Mouse (Mus musculus): Measurements from ENCODE around the gene C2cd2. TPM values are rescaled to one million over a fixed set of nuclear protein-coding genes. Genes with fewer than 3 reads are reported as not detected.
"Not testable (repeated sequence)": the region's sequence is repeated elsewhere in the genome, so short reads cannot be mapped to it uniquely, and the experiment has no call there.

The C2cd2 gene
- polyA plus RNA-seq (2014; fragmentation: Nextera tagmentation; extraction: Ambion mirVana): 9.2 and 11.7 TPM in 2 replicates

DNA sequence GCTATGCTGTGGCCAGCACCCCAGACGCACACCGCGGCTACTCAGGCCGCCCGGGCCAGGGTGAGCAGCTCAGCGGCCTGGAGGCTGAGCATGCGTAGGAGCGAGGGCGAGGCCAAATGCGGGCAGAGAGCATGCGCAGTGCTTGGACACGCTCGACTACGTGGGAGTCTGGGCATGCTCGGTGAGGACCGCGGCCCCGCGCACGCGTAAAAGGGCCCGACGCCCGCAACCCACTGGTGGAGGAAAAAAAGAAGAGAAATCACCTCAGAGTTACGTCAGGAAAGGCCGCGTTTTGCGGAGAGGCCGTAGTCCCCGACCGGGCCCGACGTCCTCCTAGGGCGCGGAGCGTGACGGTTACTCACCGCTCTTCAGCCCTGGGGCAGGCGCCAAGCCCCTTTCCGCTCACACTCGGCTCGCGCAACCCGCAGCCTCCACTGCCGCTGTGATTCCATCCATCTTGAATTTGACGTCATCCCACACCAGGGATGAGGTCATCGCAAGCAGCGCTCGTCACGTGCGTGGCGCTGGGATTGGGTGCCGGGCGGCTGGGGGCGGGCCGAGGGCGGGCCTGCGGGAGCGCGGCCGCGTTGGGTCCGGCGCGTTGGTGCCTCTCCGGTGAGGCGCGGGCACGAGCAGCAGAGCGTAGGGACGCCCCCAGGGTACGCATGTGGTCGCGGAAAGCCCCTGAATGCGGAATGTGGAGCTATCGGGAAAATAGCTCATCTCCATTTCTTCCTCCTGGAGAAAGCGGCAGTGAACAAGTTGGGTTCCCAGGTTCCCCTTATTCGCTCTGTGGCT is at the start of gene C2cd2, which contains the start of gene Zbtb21:
Gene C2cd2, minus strand, starts transcription at position 448 of the 798 bp plus-strand sequence.
Gene Zbtb21, minus strand, starts transcription at position 472 of the 798 bp plus-strand sequence.
- H3K4me3 ChIP-seq (replicated peaks; ENCODE audit: low read depth, low read length): peak within 1 kb of the TSS; percentile 78
- no peaks in the 10 kb centered on the region for H3K27me3 ChIP-seq (ENCODE audit: control insufficient read depth, insufficient read depth, low read length)
- H3K9me3 ChIP-seq (ENCODE audit: control insufficient read depth, low read length): no peaks in the 10 kb centered on the region
- peak within 1 kb of the TSS; percentile 97 for H3K27ac ChIP-seq (replicated peaks; ENCODE audit: low read depth, low read length)
- ATAC-seq (ENCODE audit: low FRiP score, low TSS enrichment) (peak; percentile 98), DNase-seq (peak; percentile 99)
- WGBS: under 1% methylated on average over 76 of the region's 78 CpGs
- H3K4me2 ChIP-seq (ENCODE audit: low read length): peak within 1 kb of the TSS; percentile 61
- H3K9ac ChIP-seq (replicated peaks; ENCODE audit: low read length): peak within 1 kb of the TSS; percentile 89
- peaks cover 12% of the 10 kb centered on the region; the same call in 1 of the 2 replicates for H3K4me1 ChIP-seq (ENCODE audit: control insufficient read depth, insufficient read depth, low read length)
- no peaks in the 10 kb centered on the region for H3K36me3 ChIP-seq (ENCODE audit: control insufficient read depth, insufficient read depth, low read length)

DNA sequence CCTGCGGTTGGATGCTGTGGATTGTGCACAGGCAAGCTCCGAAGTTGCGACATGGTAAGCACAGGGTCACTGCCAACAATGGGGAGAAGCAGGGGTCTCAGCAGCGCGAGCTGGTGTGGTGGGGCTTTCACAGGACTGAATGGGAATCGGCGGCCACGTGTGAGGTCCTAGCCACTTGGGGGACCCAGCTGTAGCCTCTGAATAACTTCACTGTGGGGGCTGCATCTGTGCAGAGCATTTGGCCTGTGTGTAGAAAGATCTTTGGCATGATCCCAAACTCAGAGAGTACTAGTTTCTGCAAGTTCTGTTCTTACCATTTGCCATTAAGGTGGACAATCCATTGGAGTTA is 35.0 kb upstream of the C2cd2 start:
- peak overlapping the region; percentile 51; the same call in 1 of the 2 replicates for H3K9ac ChIP-seq (replicated peaks; ENCODE audit: low read length)
- 2% methylated on average over 8 of the region's 8 CpGs for WGBS
- not testable (repeated sequence) for DNase-seq; H3K27me3 ChIP-seq (ENCODE audit: control insufficient read depth, insufficient read depth, low read length); H3K36me3 ChIP-seq (ENCODE audit: control insufficient read depth, insufficient read depth, low read length); H3K27ac ChIP-seq (replicated peaks; ENCODE audit: low read depth, low read length); H3K9me3 ChIP-seq (ENCODE audit: control insufficient read depth, low read length)
- peak overlapping the region; percentile 70 for H3K4me2 ChIP-seq (ENCODE audit: low read length)
- 0 out of 2 replicates have a peak, but pooled peaks cover 12% of the 10 kb centered on the region for H3K4me1 ChIP-seq (ENCODE audit: control insufficient read depth, insufficient read depth, low read length)
- peak; percentile 79; the same call in 1 of the 2 replicates for ATAC-seq (ENCODE audit: low FRiP score, low TSS enrichment)
- peak overlapping the region; percentile 55 for H3K4me3 ChIP-seq (replicated peaks; ENCODE audit: low read depth, low read length)

DNA sequence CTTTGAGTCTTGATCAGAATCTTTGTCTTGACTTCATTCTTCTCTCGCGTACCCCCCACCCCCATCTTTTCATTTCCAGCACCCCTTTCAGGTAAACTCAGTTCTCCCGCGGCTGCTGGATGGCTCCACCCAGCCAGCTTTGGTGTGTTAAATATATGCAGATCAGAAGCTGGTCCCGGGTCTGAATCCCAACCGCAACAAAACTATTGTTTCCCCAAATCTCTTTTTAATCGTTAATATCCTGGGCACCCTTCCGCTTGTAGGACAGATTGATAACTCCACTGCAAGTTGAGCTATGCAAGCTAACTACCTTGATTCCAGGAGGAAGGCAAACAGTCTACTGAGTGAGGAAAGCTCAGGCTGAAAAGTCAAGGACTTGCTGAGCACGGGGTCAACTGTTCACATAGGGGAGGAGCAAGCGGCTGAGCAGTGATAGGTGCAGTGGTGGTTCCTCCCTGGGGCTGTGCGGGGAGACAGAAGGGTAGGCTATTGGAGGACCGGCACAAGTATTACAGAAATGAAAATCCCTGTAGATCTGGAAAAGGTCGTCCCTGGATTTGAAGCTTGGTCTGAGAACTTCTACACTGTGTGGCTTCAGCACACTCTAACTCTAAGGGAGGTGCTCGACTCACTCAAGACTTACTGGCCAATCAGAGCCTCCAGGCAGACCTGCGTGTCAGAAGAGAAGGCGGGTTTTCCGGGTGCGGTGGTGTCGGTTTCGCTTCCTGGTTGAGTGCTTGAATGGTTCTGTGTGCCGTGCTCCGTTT is 34.4 kb upstream of the C2cd2 start, which contains the start of gene B230307C23Rik:
Gene B230307C23Rik, plus strand, starts transcription at position 700 of the 767 bp plus-strand sequence.
- 0 out of 2 replicates have a peak, but pooled peaks cover 12% of the 10 kb centered on the region for H3K4me1 ChIP-seq (ENCODE audit: control insufficient read depth, insufficient read depth, low read length)
- no peaks in the 10 kb centered on the region for H3K9me3 ChIP-seq (ENCODE audit: control insufficient read depth, low read length)
- no peaks in the 10 kb centered on the region for H3K27me3 ChIP-seq (ENCODE audit: control insufficient read depth, insufficient read depth, low read length)
- ATAC-seq (ENCODE audit: low FRiP score, low TSS enrichment) (peak; percentile 97), DNase-seq (peak; percentile 90)
- H3K36me3 ChIP-seq (ENCODE audit: control insufficient read depth, insufficient read depth, low read length): no peaks in the 10 kb centered on the region
- 2% methylated on average over 22 of the region's 22 CpGs for WGBS
- H3K4me3 ChIP-seq (replicated peaks; ENCODE audit: low read depth, low read length): peak within 1 kb of the TSS; percentile 55
- no peak within 1 kb of the TSS for H3K27ac ChIP-seq (replicated peaks; ENCODE audit: low read depth, low read length)
- H3K9ac ChIP-seq (replicated peaks; ENCODE audit: low read length): peak within 1 kb of the TSS; percentile 51; the same call in 1 of the 2 replicates
- peak within 1 kb of the TSS; percentile 70 for H3K4me2 ChIP-seq (ENCODE audit: low read length)

DNA sequence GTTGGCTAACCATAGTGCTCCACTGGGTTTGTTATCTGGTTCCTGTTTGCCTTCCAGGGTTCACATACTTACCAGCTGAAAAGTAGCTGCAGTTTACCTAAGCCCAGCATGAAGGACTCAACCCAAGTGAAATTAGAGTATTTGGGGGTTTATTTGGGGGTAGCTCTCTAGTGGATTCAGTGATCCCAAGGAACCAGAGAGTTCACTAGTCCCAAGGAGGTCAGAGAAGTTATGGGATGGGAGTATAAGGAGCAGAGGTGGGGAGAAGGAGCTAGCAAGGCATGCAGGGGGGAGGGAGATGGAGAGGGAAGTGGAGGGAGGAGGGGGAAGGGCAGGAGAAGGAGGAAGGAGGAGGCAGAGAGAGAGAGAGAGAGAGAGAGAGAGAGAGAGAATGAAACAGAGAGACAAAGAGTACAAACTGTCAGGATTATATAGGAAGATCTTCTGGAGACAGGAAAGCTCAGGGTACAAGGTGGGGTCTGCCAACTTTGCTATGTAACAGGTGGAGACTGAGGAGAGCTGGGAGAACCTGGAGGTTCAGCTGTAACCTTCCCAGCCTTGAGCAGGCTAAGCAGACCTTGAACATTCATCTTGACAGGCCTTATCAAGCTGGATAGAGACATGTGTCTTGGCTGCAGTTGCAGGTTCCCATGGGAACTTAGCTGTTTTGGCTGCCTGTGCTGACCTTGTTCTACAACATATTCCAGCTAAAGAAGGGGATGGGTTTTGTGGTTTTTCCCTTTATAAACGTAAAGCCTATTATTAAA is 33.6 kb upstream of the C2cd2 start:
- H3K9me3 ChIP-seq (ENCODE audit: control insufficient read depth, low read length): no peaks in the 10 kb centered on the region
- H3K27me3 ChIP-seq (ENCODE audit: control insufficient read depth, insufficient read depth, low read length): no peaks in the 10 kb centered on the region
- H3K4me3 ChIP-seq (replicated peaks; ENCODE audit: low read depth, low read length): peak overlapping the region; percentile 55
- DNase-seq: no peak
- WGBS: 6% methylated on average over 1 of the region's 1 CpGs
- H3K4me2 ChIP-seq (ENCODE audit: low read length): peak overlapping the region; percentile 70
- no peak overlapping the region for H3K9ac ChIP-seq (replicated peaks; ENCODE audit: low read length)
- no peak overlapping the region for H3K27ac ChIP-seq (replicated peaks; ENCODE audit: low read depth, low read length)
- 0 out of 2 replicates have a peak, but pooled peaks cover 12% of the 10 kb centered on the region for H3K4me1 ChIP-seq (ENCODE audit: control insufficient read depth, insufficient read depth, low read length)
- no peak for ATAC-seq (ENCODE audit: low FRiP score, low TSS enrichment)
- no peaks in the 10 kb centered on the region for H3K36me3 ChIP-seq (ENCODE audit: control insufficient read depth, insufficient read depth, low read length)

DNA sequence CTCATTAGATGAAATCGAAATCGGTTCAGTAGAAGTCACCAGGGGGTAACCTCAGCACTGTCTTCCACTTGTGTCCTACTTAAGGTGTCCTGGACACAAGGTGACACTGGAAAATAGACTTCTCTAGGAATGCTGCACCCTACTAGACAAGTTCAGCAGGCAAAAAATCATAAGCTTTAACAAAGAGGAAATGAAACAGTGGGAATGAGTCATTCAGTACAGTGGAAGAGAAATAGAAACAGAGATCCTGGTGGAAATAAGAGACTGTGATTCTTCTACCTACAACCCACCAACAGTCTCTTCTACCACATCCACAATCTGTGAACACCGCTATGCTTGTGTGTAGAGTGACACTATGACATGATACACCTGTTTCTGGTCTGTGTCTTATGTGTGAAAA is 30.1 kb upstream of the C2cd2 start:
- not testable (repeated sequence) for H3K4me1 ChIP-seq (ENCODE audit: control insufficient read depth, insufficient read depth, low read length); H3K27ac ChIP-seq (replicated peaks; ENCODE audit: low read depth, low read length); DNase-seq; H3K4me3 ChIP-seq (replicated peaks; ENCODE audit: low read depth, low read length); H3K36me3 ChIP-seq (ENCODE audit: control insufficient read depth, insufficient read depth, low read length); H3K27me3 ChIP-seq (ENCODE audit: control insufficient read depth, insufficient read depth, low read length); H3K4me2 ChIP-seq (ENCODE audit: low read length); H3K9me3 ChIP-seq (ENCODE audit: control insufficient read depth, low read length); H3K9ac ChIP-seq (replicated peaks; ENCODE audit: low read length); ATAC-seq (ENCODE audit: low FRiP score, low TSS enrichment)
- WGBS: 84% methylated on average over 3 of the region's 3 CpGs

DNA sequence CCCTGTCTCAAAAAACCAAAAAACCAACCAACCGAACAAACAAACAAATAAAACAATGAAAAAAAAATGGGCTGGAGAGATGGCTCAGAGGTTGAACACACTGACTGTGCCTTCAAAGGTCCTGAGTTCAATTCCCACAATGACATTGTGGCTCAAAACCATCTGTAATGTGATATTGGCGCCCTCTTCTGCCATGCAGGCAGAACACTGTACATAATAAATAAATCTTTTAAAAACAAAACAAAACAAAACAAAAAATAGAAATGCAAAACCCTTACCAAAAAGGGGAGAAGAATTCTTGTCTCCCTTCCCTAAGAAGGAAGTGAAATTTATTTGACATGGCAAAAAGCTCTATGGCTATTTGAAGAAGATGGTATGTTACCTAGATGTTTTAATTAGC is 29.1 kb upstream of the C2cd2 start:
- H3K4me1 ChIP-seq (ENCODE audit: control insufficient read depth, insufficient read depth, low read length): 0 out of 2 replicates have a peak, but pooled peaks cover 4% of the 10 kb centered on the region
- 74% methylated on average over 2 of the region's 2 CpGs for WGBS
- H3K9ac ChIP-seq (replicated peaks; ENCODE audit: low read length): no peak overlapping the region
- ATAC-seq (ENCODE audit: low FRiP score, low TSS enrichment) (no peak), DNase-seq (no peak)
- no peak overlapping the region for H3K27ac ChIP-seq (replicated peaks; ENCODE audit: low read depth, low read length)
- H3K27me3 ChIP-seq (ENCODE audit: control insufficient read depth, insufficient read depth, low read length): no peaks in the 10 kb centered on the region
- no peaks in the 10 kb centered on the region for H3K9me3 ChIP-seq (ENCODE audit: control insufficient read depth, low read length)
- H3K36me3 ChIP-seq (ENCODE audit: control insufficient read depth, insufficient read depth, low read length): no peaks in the 10 kb centered on the region
- no peak overlapping the region for H3K4me2 ChIP-seq (ENCODE audit: low read length)
- H3K4me3 ChIP-seq (replicated peaks; ENCODE audit: low read depth, low read length): no peak overlapping the region

DNA sequence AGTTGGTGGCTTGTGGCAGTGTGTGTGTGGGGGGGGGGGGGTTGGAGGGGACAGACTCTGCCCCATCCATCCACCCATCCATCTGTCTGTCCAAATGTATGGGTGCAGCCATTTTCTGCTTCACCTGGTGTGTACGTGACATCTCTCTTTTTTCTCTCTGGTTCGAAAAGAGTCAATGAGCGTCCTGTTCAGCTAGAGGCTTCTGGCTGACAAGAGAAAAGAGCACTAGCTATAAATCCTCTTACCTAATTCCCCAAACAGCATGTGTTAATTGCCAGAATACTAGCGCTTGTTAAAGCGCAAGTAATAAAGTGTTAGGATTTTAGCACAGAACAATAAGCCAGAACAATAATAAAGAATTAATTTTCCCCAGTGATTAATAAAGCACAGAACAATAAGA is 22.2 kb upstream of the C2cd2 start:
- 61% methylated on average over 5 of the region's 5 CpGs for WGBS
- no peak for DNase-seq
- H3K4me1 ChIP-seq (ENCODE audit: control insufficient read depth, insufficient read depth, low read length): no peaks in the 10 kb centered on the region
- H3K9ac ChIP-seq (replicated peaks; ENCODE audit: low read length): no peak overlapping the region
- no peaks in the 10 kb centered on the region for H3K36me3 ChIP-seq (ENCODE audit: control insufficient read depth, insufficient read depth, low read length)
- no peaks in the 10 kb centered on the region for H3K9me3 ChIP-seq (ENCODE audit: control insufficient read depth, low read length)
- H3K4me3 ChIP-seq (replicated peaks; ENCODE audit: low read depth, low read length): no peak overlapping the region
- no peaks in the 10 kb centered on the region for H3K27me3 ChIP-seq (ENCODE audit: control insufficient read depth, insufficient read depth, low read length)
- H3K4me2 ChIP-seq (ENCODE audit: low read length): no peak overlapping the region
- ATAC-seq (ENCODE audit: low FRiP score, low TSS enrichment): no peak
- no peak overlapping the region for H3K27ac ChIP-seq (replicated peaks; ENCODE audit: low read depth, low read length)

DNA sequence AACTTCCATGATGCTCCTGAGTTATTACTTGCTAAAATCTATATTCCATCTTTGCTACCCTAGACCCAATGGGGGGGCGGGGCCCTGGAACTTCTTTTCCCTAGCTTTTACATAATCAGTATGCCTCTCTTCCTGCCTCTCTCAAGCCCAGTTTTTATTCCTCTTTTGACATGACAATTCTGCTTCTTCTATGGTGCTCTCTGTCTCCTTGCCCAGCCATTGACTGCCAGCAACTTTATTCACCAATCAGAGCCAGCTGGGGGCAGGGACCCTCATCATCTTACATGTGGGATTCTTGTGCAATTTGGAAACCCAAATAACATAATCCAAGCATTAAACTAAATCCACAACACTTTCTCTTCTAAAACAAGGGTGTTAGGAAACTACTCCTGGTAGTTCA is 19.0 kb upstream of the C2cd2 start:
- Histone ChIP-seq H3K4me1 (ENCODE audit: control insufficient read depth, insufficient read depth, low read length) (no peaks in the 10 kb centered on the region), H3K27me3 (ENCODE audit: control insufficient read depth, insufficient read depth, low read length) (no peaks in the 10 kb centered on the region), H3K9ac (replicated peaks; ENCODE audit: low read length) (no peak overlapping the region), H3K9me3 (ENCODE audit: control insufficient read depth, low read length) (no peaks in the 10 kb centered on the region), H3K4me2 (ENCODE audit: low read length) (no peak overlapping the region), H3K4me3 (replicated peaks; ENCODE audit: low read depth, low read length) (no peak overlapping the region), H3K36me3 (ENCODE audit: control insufficient read depth, insufficient read depth, low read length) (no peaks in the 10 kb centered on the region), H3K27ac (replicated peaks; ENCODE audit: low read depth, low read length) (no peak overlapping the region)
- DNase-seq (no peak), ATAC-seq (ENCODE audit: low FRiP score, low TSS enrichment) (no peak)
- 94% methylated on average over 1 of the region's 1 CpGs for WGBS
